Mouse (Mus musculus) bone marrow, adult 2 months (tissue): Measurements from ENCODE around the gene Cd151.

ENCODE experiments used
- CTCF ChIP-seq: fragments of 200-500 bp; IDR thresholded peaks from 2 replicates; pipeline ENCODE4 v1.5.1; 2011; ENCODE audit warnings: low read length, control low read depth; ENCODE audit not compliant: control insufficient read depth, insufficient read depth
- POLR2A ChIP-seq: fragments of 200-500 bp; IDR thresholded peaks from 2 replicates; pipeline ENCODE4 v1.6.1; 2011; ENCODE audit warnings: low read depth, mild to moderate bottlenecking, control low read depth, low read length, borderline replicate concordance; ENCODE audit not compliant: control insufficient read depth

DNA sequence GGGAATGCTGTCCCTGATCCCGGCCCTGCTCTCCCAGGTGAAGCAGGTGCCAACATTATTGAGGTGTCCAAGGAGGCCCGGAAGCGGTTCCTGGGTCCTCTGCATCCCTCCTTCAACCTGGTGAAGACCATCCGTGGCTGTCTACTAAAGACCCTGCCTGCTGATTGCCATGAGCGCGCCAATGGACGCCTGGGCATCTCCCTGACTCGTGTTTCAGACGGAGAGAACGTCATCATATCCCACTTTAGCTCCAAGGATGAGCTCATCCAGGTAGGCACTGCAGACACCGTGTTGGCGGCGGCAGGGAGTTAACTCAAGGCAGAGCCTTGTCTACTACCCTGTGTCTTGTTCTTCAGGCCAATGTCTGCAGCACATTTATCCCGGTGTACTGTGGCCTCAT is 10.0 kb upstream of the Cd151 start:
- TF ChIP-seq POLR2A (no peak), CTCF (no peak)
